Mouse (Mus musculus) CH12.LX (cell line): ENCODE measurements at regions not wholly inside any gene's neighbourhood (a gene's known extent, or its start where the extent isn't known, plus 50 kb on each side); places are given as distances from the start of the nearest gene placed in this dataset.

Source experiments
- DNase-seq: peaks from one replicate; pipeline ENCODE4 v3.0.0-alpha.2; 2013; ENCODE audit errors: extremely low read depth
- H3K27ac ChIP-seq: 2 replicates; pipeline ENCODE4 v1.5.1; 2012; ENCODE audit warnings: low read depth, mild to moderate bottlenecking, control low read depth, moderate library complexity; ENCODE audit not compliant: insufficient read depth
- H3K27me3 ChIP-seq: replicated peaks from 2 replicates; pipeline ENCODE3; 2012; ENCODE audit warnings: inconsistent platforms
- H3K36me3 ChIP-seq, 2 experiments: replicated peaks in 1 of 2; 2 replicates each; pipeline versions ENCODE3 to v1.6.1; 2012; ENCODE audit warnings: inconsistent platforms in 1 of 2, low read length in 1 of 2, mild to moderate bottlenecking in 1 of 2, mixed read lengths in 1 of 2, moderate library complexity in 1 of 2; ENCODE audit not compliant: control insufficient read depth in 1 of 2, insufficient read depth in 1 of 2
- H3K4me1 ChIP-seq, 2 experiments: 2 replicates each; pipeline ENCODE4 v1.6.1; 2012; ENCODE audit warnings: inconsistent platforms in 1 of 2, moderate library complexity in 1 of 2; ENCODE audit not compliant: insufficient read depth in 2 of 2, control insufficient read depth in 1 of 2
- H3K4me2 ChIP-seq: 2 replicates; pipeline ENCODE4 v1.6.1; 2012; ENCODE audit warnings: low read depth, mild to moderate bottlenecking, control low read depth; ENCODE audit not compliant: poor library complexity, insufficient read depth, severe bottlenecking
- H3K4me3 ChIP-seq, 3 experiments: fragments of 150-350 bp in 1 of 3; sonication (generic) in 1 of 3; replicated peaks in 1 of 3; 2 replicates each; pipeline versions ENCODE3 to v1.5.1; 2011 to 2012; ENCODE audit warnings: low read depth in 2 of 3, low read length in 2 of 3, mild to moderate bottlenecking in 2 of 3, moderate library complexity in 2 of 3, control low read depth in 1 of 3, improper control_type of control experiment in 1 of 3, inconsistent platforms in 1 of 3, mixed read lengths in 1 of 3; ENCODE audit not compliant: poor library complexity in 1 of 3
- H3K79me2 ChIP-seq: replicated peaks from 2 replicates; pipeline ENCODE4 v1.6.1; 2012; ENCODE audit warnings: mild to moderate bottlenecking, moderate library complexity; ENCODE audit not compliant: control insufficient read depth, poor library complexity, insufficient read depth, severe bottlenecking; ENCODE audit errors: extremely low read depth
- H3K9ac ChIP-seq: 2 replicates; pipeline ENCODE4 v1.6.1; 2012; ENCODE audit warnings: low read depth, mild to moderate bottlenecking, control low read depth, moderate library complexity; ENCODE audit not compliant: insufficient read depth
- H3K9me3 ChIP-seq: replicated peaks from 2 replicates; pipeline ENCODE3; 2012; ENCODE audit warnings: low read length, inconsistent platforms, mixed read lengths
- CHD1 ChIP-seq: IDR thresholded peaks from 2 replicates; pipeline ENCODE4 v1.6.1; 2012; ENCODE audit warnings: low read depth, low read length, improper control_type of control experiment, inconsistent platforms
- CTCF ChIP-seq, 2 experiments: IDR thresholded peaks in 1 of 2; conservative IDR thresholded peaks in 1 of 2; 2 replicates each; pipeline ENCODE4 v1.5.1; 2011 to 2012; ENCODE audit warnings: low read depth in 2 of 2, low read length in 2 of 2, improper control_type of control experiment in 1 of 2, inconsistent platforms in 1 of 2, mild to moderate bottlenecking in 1 of 2, moderate library complexity in 1 of 2
- ELF1 ChIP-seq: IDR thresholded peaks from 2 replicates; pipeline ENCODE4 v1.6.1; 2014; ENCODE audit warnings: low read depth, mild to moderate bottlenecking, inconsistent platforms, low read length, improper control_type of control experiment
- ETS1 ChIP-seq: conservative IDR thresholded peaks from 2 replicates; pipeline ENCODE4 v1.6.1; 2012; ENCODE audit warnings: low read depth, mild to moderate bottlenecking, inconsistent platforms, low read length, improper control_type of control experiment, moderate library complexity
- HCFC1 ChIP-seq: IDR thresholded peaks from 2 replicates; pipeline ENCODE4 v1.6.1; 2012; ENCODE audit warnings: low read depth, mild to moderate bottlenecking, inconsistent platforms, low read length, improper control_type of control experiment
- JUN ChIP-seq: IDR thresholded peaks from 2 replicates; pipeline ENCODE4 v1.6.1; 2011; ENCODE audit warnings: low read depth, mild to moderate bottlenecking, low read length, improper control_type of control experiment, moderate library complexity; ENCODE audit not compliant: insufficient read depth
- JUND ChIP-seq: conservative IDR thresholded peaks from 2 replicates; pipeline ENCODE4 v1.6.1; 2011; ENCODE audit warnings: low read depth, low read length, improper control_type of control experiment
- KAT2A ChIP-seq: IDR thresholded peaks from 2 replicates; pipeline ENCODE4 v1.6.1; 2012; ENCODE audit warnings: low read length, improper control_type of control experiment, inconsistent platforms; ENCODE audit not compliant: insufficient replicate concordance
- MAFK ChIP-seq: IDR thresholded peaks from 2 replicates; pipeline ENCODE4 v1.6.1; 2011; ENCODE audit warnings: low read length, improper control_type of control experiment; ENCODE audit not compliant: insufficient replicate concordance
- MAX ChIP-seq: IDR thresholded peaks from 2 replicates; pipeline ENCODE4 v1.6.1; 2011; ENCODE audit warnings: low read length, improper control_type of control experiment
- MEF2A ChIP-seq: IDR thresholded peaks from 2 replicates; pipeline ENCODE4 v1.6.1; 2014; ENCODE audit warnings: low read depth, mild to moderate bottlenecking, inconsistent platforms, low read length, improper control_type of control experiment, borderline replicate concordance
- NELFE ChIP-seq: IDR thresholded peaks from 2 replicates; pipeline ENCODE4 v1.6.1; 2011; ENCODE audit warnings: low read depth, low read length, improper control_type of control experiment
- POLR2A ChIP-seq: IDR thresholded peaks from 2 replicates; pipeline ENCODE4 v1.6.1; 2011; ENCODE audit warnings: low read depth, mild to moderate bottlenecking, improper control_type of control experiment, low read length
- TBP ChIP-seq: conservative IDR thresholded peaks from 2 replicates; pipeline ENCODE4 v1.6.1; 2011; ENCODE audit warnings: low read depth, low read length, improper control_type of control experiment
- UBTF ChIP-seq: IDR thresholded peaks from 2 replicates; pipeline ENCODE4 v1.6.1; 2012; ENCODE audit warnings: low read depth, mild to moderate bottlenecking, inconsistent platforms, low read length, improper control_type of control experiment, moderate library complexity
- USF1 ChIP-seq: IDR thresholded peaks from 2 replicates; pipeline ENCODE4 v1.6.1; 2014; ENCODE audit warnings: low read depth, mild to moderate bottlenecking, inconsistent platforms, low read length, improper control_type of control experiment
- ZC3H11A ChIP-seq: IDR thresholded peaks from 2 replicates; pipeline ENCODE4 v1.6.1; 2012; ENCODE audit warnings: low read depth, mild to moderate bottlenecking, inconsistent platforms, low read length, improper control_type of control experiment
- ZNF384 ChIP-seq: IDR thresholded peaks from 2 replicates; pipeline ENCODE4 v1.6.1; 2012; ENCODE audit warnings: low read depth, low read length, improper control_type of control experiment, inconsistent platforms
- dilution Hi-C: fragments of 300-500 bp; cut with MboI; formaldehyde crosslinking; loops from 2 replicates; pipeline ENCODE4 v1.14.3; 2020; ENCODE audit warnings: low sequenced_read_pairs; ENCODE audit not compliant: extremely low pct_unique_long_range_greater_than_20kb, extremely low pct_ligation_motif_present
- in situ Hi-C: fragments of 300-500 bp; cut with MboI; formaldehyde crosslinking; loops from 3 replicates; pipeline ENCODE4 v1.14.3; 2019; ENCODE audit warnings: low sequenced_read_pairs, low pct_ligation_motif_present, low pct_unique_long_range_greater_than_20kb, mixed read lengths

DNA sequence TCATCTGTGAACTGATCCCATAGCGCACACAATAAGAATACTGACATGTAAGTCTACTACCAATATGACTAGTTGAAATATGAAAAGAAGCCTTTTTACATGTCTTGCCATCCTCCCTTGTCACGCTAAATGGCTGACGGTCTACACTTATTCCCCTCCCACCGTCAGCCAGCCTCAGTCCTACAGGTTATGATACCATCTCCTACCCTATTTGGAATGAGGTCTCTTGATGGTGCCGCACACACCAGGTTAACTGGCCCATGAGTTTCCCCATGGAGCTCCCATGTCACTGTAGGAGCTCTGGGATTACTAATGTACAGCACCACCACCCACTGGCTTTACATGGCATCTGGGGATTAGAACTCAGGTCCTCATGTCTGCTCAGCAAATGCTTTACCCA is 60.0 kb upstream of the Synm start:
- Histone ChIP-seq H3K27ac (no peak overlapping the region), H3K9me3 (no peaks in the 10 kb centered on the region), H3K36me3 (no peaks in the 10 kb centered on the region), H3K9ac (no peak overlapping the region), H3K79me2 (no peaks in the 10 kb centered on the region), H3K4me1 (no peaks in the 10 kb centered on the region), H3K4me2 (no peak overlapping the region), H3K27me3 (peaks cover 68% of the 10 kb centered on the region), H3K4me3 (no peak overlapping the region)
- dilution Hi-C loops (no loop called here), in situ Hi-C loops (loop anchor here (25.0 kb wide), 1 partner anchor 493 kb away; no protein-coding TSS in a partner anchor)
- TF ChIP-seq MAFK = no peak
- no peak for TF ChIP-seq CTCF (conservative IDR thresholded peaks at IDR 0.05 in 1 of 2, IDR thresholded peaks at IDR 0.05 in 1 of 2; ENCODE audit: low read depth in 2 of 2, low read length in 2 of 2)
- no peak for TF ChIP-seq POLR2A
- no peak for TF ChIP-seq NELFE
- TF ChIP-seq ELF1 = no peak
- TF ChIP-seq ZNF384 = no peak
- TF ChIP-seq ZC3H11A = no peak
- no peak for TF ChIP-seq MAX
- no peak for TF ChIP-seq JUN
- TF ChIP-seq HCFC1 = no peak
- no peak for TF ChIP-seq TBP
- no peak for TF ChIP-seq MEF2A
- TF ChIP-seq ETS1 = no peak
- TF ChIP-seq UBTF = no peak
- TF ChIP-seq JUND = no peak
- no peak for TF ChIP-seq KAT2A
- DNase-seq = no peak

- Histone ChIP-seq H3K27ac (no peak overlapping the region), H3K36me3 (no peaks in the 10 kb centered on the region), H3K4me1 (no peaks in the 10 kb centered on the region), H3K4me2 (no peak overlapping the region), H3K79me2 (no peaks in the 10 kb centered on the region), H3K9ac (no peak overlapping the region), H3K4me3 (no peak overlapping the region), H3K27me3 (peaks cover 61% of the 10 kb centered on the region), H3K9me3 (no peaks in the 10 kb centered on the region)
- in situ Hi-C loops (loop anchor here (25.0 kb wide), 1 partner anchor 495 kb away; no protein-coding TSS in a partner anchor), dilution Hi-C loops (no loop called here)
- no peak for TF ChIP-seq JUND
- TF ChIP-seq ZNF384 = no peak
- TF ChIP-seq USF1 = no peak
- TF ChIP-seq MAFK = no peak
- no peak for TF ChIP-seq CHD1
- no peak for DNase-seq
These were observed 58.0 kb upstream of the Synm start for GRCm38 (mm10) chr7:67817556-67817955.
